Mouse (Mus musculus) cerebellum, adult 2 months (tissue): ENCODE measurements around the gene Gm21969. TPM values are rescaled to one million over a fixed set of nuclear protein-coding genes. Genes with fewer than 3 reads are reported as not detected.
A peak's percentile ranks its signal among the peaks of the same experiment; 100 is the strongest.

ENCODE experiments used
- DNase-seq, 2 experiments: peaks; one replicate each; pipeline ENCODE4 v3.0.0; 2021
- H3K27ac ChIP-seq: fragments of 200-500 bp; 2 replicates; pipeline ENCODE4 v1.5.1; 2012; ENCODE audit warnings: low read length, control low read depth, inconsistent platforms; ENCODE audit not compliant: insufficient read depth
- H3K27me3 ChIP-seq: fragments of 200-500 bp; 2 replicates; pipeline ENCODE4 v1.6.1; 2012; ENCODE audit warnings: inconsistent platforms, mild to moderate bottlenecking, low read length, moderate library complexity; ENCODE audit not compliant: control insufficient read depth, insufficient read depth
- H3K4me1 ChIP-seq: fragments of 200-500 bp; 2 replicates; pipeline ENCODE4 v1.6.1; 2011; ENCODE audit warnings: low read length; ENCODE audit not compliant: control insufficient read depth, insufficient read depth
- H3K4me3 ChIP-seq: fragments of 200-500 bp; replicated peaks from 2 replicates; pipeline ENCODE3; 2011; ENCODE audit warnings: mild to moderate bottlenecking, low read depth, low read length, control low read depth; ENCODE audit not compliant: insufficient read depth
- CTCF ChIP-seq: fragments of 200-500 bp; IDR thresholded peaks from 2 replicates; pipeline ENCODE4 v1.5.1; 2011; ENCODE audit warnings: low read depth, mild to moderate bottlenecking, control low read depth, low read length, moderate library complexity, borderline replicate concordance; ENCODE audit not compliant: insufficient read depth
- POLR2A ChIP-seq: fragments of 200-500 bp; IDR thresholded peaks from 2 replicates; pipeline ENCODE4 v1.6.1; 2011; ENCODE audit warnings: low read length, control low read depth, borderline replicate concordance; ENCODE audit not compliant: insufficient read depth
- whole genome bisulfite sequencing: fragments of 180-500 bp; shearing (Covaris S2); methylation state at CpG from one replicate; pipeline ENCODE4 v1.1.7; 2018; 5-methylcytosine and 5-hydroxymethylcytosine counted together
- polyA plus RNA-seq: library from polyadenylated mRNA; depleted of rRNA; stranded (reverse); fragments of >200 nt; gene quantifications from 2 replicates; pipeline ENCODE4 v1.2.3, GENCODE M21; 2012

Gm21969 gene
- polyA plus RNA-seq, 1 experiment: 0.05 TPM

DNA sequence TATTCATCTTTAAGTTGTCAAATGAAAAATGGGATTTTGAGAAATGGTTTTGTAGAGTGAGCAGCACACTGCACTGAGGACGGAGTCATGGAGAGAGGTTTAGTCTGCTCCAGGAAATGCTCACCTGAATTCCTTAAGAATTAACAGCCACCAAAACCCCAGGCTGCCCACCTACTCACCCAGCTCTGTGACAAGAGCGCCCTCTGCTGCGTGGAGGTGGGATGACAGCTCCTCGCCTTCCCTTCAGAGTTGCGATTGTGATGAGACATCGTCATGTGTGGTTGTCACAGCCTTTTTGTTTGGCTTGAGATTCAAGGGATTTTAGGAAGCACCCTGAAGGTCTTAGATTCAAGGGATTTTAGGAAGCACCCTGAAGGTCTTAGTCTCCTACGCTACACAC is 33.4 kb downstream of the Gm21969 start:
- WGBS: 28% methylated on average over 7 of the region's 7 CpGs
- H3K27ac ChIP-seq: no peak overlapping the region
- H3K4me1 ChIP-seq: peaks cover 7% of the 10 kb centered on the region; the same call in 1 of the 2 replicates
- no peak overlapping the region for H3K4me3 ChIP-seq
- no peak for TF ChIP-seq POLR2A
- TF ChIP-seq CTCF: peak; percentile 99
- no peaks in the 10 kb centered on the region for H3K27me3 ChIP-seq
- peak; percentile 54 to 82 for DNase-seq

DNA sequence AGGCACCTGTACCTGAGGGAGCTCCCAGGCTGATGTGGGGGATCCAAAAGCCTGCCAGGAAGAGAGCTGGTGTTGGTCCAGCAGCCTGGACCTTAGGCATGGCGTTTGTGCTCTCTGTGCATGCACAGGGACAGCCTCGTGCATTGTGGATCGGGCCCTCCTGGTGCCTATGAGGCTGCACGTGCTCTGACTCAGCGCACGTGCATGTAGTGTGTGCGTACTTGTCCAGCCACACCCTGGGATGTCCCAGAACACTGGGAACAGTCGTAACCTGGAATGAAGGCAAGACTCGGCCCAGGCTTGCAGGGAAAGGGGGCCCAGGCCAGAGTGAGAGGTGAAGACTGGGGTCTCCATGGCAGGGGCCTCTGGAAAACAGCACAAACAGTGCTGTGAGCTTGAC is 34.9 kb downstream of the Gm21969 start:
- no peak overlapping the region for H3K27ac ChIP-seq
- peaks cover 7% of the 10 kb centered on the region; the same call in 1 of the 2 replicates for H3K4me1 ChIP-seq
- no peak for DNase-seq
- no peaks in the 10 kb centered on the region for H3K27me3 ChIP-seq
- H3K4me3 ChIP-seq: no peak overlapping the region
- 90% methylated on average over 9 of the region's 9 CpGs for WGBS
- no peak for TF ChIP-seq POLR2A
- no peak for TF ChIP-seq CTCF

GRCm38 (mm10) chr4:139638356-139638755 is 35.4 kb downstream of the Gm21969 start:
- Histone ChIP-seq H3K27ac (no peak overlapping the region), H3K27me3 (no peaks in the 10 kb centered on the region)
- WGBS: 93% methylated on average over 16 of the region's 16 CpGs

DNA sequence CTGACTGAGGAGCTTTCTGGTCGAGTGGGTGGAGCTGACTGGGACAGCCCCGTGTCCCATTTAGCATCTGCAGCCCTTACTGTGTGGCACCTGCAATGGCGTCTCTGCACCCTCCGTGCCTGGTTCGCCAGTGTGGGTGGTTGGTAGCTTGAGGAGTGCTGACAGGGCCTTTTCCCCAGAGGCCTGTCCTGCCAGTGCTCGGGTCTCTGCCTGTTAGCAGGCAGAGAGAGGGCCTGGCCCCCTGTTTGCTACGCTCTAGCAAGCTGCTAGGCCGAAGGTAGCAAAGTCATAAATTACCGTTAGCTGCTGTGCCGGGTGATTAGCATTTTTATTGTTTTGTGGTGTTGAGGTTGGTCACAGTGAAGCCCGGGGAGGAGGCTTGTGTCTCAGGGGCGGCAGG is 36.8 kb downstream of the Gm21969 start:
- DNase-seq: no peak
- no peak for TF ChIP-seq CTCF
- no peak for TF ChIP-seq POLR2A
- H3K27me3 ChIP-seq: no peaks in the 10 kb centered on the region
- WGBS: 72% methylated on average over 12 of the region's 12 CpGs
- H3K4me1 ChIP-seq: peaks cover 7% of the 10 kb centered on the region; the same call in 1 of the 2 replicates
- H3K4me3 ChIP-seq: no peak overlapping the region
- no peak overlapping the region for H3K27ac ChIP-seq

More at GRCm38 (mm10) chr4:139638356-139638755, 35.4 kb downstream of the Gm21969 start:
- DNase-seq: no peak
- TF ChIP-seq CTCF: no peak
- no peak for TF ChIP-seq POLR2A
- Histone ChIP-seq H3K4me1 (peaks cover 7% of the 10 kb centered on the region; the same call in 1 of the 2 replicates), H3K4me3 (no peak overlapping the region)

- WGBS: 88% methylated on average over 12 of the region's 12 CpGs
- H3K27ac ChIP-seq: no peak overlapping the region
Observed at GRCm38 (mm10) chr4:139640333-139640732, 37.3 kb downstream of the Gm21969 start.

DNA sequence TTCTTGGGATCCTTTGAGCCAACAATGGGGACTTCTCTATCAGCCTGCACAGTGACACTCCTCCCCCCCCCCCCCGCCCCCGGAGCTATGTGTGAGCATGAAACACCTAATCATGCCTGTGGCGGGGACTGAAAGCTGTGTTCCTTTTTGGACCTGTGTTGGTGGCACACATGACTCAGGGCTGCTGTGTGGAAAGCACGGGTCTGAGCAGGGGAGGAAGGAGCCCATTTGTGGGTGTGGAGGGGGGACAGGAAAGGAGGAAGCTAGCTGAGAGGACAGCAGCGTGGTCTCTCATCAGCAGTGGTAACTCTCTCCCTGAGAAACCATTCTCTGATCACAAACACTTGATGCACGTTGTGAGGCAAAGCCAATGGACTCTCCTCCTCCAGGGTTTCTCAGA is 37.8 kb downstream of the Gm21969 start:
- Histone ChIP-seq H3K4me3 (no peak overlapping the region), H3K27me3 (no peaks in the 10 kb centered on the region), H3K27ac (no peak overlapping the region), H3K4me1 (peaks cover 2% of the 10 kb centered on the region; the same call in 1 of the 2 replicates)
- no peak for TF ChIP-seq CTCF
- whole genome bisulfite sequencing: 70% methylated on average over 6 of the region's 6 CpGs
- DNase-seq: no peak

More at GRCm38 (mm10) chr4:139640333-139640732, 37.3 kb downstream of the Gm21969 start:
- DNase-seq: no peak
- Histone ChIP-seq H3K4me3 (no peak overlapping the region), H3K4me1 (peaks cover 6% of the 10 kb centered on the region; the same call in 1 of the 2 replicates), H3K27me3 (no peaks in the 10 kb centered on the region)
- TF ChIP-seq POLR2A: no peak
- TF ChIP-seq CTCF: no peak

DNA sequence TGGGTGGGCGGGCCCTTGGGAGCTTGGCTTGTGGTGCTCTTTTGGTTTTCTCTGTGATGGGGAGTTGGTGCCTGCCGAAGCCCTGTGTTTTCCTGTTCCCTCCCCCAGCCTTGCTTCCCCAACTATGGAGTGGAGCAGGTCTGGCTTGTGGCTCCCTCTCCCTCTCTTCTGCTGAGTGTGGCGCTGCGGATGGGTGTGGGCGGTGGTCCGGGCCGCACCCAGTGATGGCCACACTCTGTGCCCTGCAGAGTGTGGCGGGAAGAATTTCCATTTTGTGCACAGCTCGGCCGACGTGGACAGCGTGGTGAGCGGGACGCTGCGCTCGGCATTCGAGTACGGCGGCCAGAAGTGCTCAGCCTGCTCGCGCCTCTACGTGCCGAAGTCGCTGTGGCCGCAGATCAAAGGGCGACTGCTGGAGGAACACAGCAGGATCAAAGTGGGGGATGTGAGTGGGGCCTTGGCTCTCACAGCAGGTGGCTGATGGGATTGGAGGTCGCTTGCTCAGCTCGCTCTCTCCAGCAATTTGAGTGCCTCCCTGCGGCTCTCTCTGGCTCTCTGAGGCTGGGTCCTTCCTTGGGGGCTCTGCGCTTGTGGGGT is 38.9 kb downstream of the Gm21969 start:
- DNase-seq: no peak

DNA sequence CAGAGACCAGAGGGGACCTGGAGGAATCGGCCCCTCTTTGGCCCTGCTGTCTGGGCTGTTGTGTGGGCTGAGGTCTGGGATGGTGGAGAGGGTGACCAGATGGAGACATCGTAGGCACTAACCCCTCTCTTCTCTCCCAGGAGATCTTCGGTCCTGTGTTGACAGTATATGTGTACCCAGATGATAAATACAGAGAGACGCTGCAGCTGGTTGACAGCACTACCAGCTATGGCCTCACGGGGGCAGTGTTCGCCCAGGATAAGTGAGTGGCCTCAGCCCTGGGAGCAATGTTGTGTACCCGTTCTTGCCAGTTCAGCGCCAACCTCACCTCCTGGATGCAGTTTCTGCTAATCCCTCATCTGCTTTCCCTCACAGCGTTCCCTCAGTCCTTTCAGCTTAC is 41.0 kb downstream of the Gm21969 start:
- 15% methylated on average over 9 of the region's 9 CpGs for WGBS
- H3K27ac ChIP-seq: no peak overlapping the region
- DNase-seq: peak; percentile 69 to 84
- H3K4me1 ChIP-seq: no peaks in the 10 kb centered on the region
- TF ChIP-seq CTCF (peak; percentile 97), POLR2A (no peak)
- no peak overlapping the region for H3K4me3 ChIP-seq
- no peaks in the 10 kb centered on the region for H3K27me3 ChIP-seq

More for the DNA sequence above, 38.9 kb downstream of the Gm21969 start:
- no peak overlapping the region for H3K4me3 ChIP-seq
- 51% methylated on average over 30 of the region's 30 CpGs for WGBS
- H3K27me3 ChIP-seq: no peaks in the 10 kb centered on the region
- no peak overlapping the region for H3K27ac ChIP-seq
- H3K4me1 ChIP-seq: no peaks in the 10 kb centered on the region
- TF ChIP-seq POLR2A (no peak), CTCF (no peak)

DNA sequence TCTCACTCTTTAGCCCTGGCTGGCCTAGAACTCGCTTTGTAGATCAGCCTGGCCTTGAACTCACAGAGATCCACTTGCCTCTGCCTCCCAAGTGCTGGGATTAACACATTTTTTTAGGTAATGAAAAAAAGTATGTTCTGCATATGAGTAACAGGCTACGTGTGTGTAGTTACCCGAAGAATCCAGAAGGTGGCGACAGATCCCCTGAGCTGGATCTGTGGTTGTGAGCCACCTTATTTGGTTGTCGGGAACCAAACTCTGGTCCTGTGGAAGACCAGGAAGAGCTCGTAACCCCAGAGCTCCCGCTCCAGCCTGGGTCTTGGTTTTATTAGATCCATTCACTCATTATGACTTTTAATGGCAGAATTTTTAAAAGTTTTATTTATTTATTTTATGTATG is 43.9 kb downstream of the Gm21969 start:
- Histone ChIP-seq H3K27ac (no peak overlapping the region), H3K4me1 (peaks cover 8% of the 10 kb centered on the region), H3K4me3 (no peak overlapping the region), H3K27me3 (no peaks in the 10 kb centered on the region)
- DNase-seq: no peak
- no peak for TF ChIP-seq POLR2A
- TF ChIP-seq CTCF: peak; percentile 30; the same call in 1 of the 2 replicates
- 89% methylated on average over 7 of the region's 7 CpGs for WGBS
